Mouse (Mus musculus) neural tube, embryonic 14.5 days (tissue): ENCODE results near the gene Mex3a. TPM values are rescaled to one million over a fixed set of nuclear protein-coding genes. Genes with fewer than 3 reads are reported as not detected.

ENCODE experiments used
- ATAC-seq: fragments of 200-750 bp; cut with Nextera tagmentation; 2 replicates; pipeline ENCODE4 v1.8.0; 2017; ENCODE audit warnings: low read depth, mild to moderate bottlenecking, moderate TSS enrichment, moderate library complexity
- H3K27ac ChIP-seq: fragments of 300-500 bp; sonication (generic); 2 replicates; pipeline ENCODE4 v1.5.1; 2014; ENCODE audit warnings: low read depth, mild to moderate bottlenecking, control low read depth, low read length, moderate library complexity, mixed read lengths
- H3K27me3 ChIP-seq: fragments of 300-500 bp; sonication (generic); 2 replicates; pipeline ENCODE4 v1.6.1; 2014; ENCODE audit warnings: low read length; ENCODE audit not compliant: control insufficient read depth, insufficient read depth
- H3K36me3 ChIP-seq: fragments of 300-500 bp; sonication (generic); 2 replicates; pipeline ENCODE4 v1.6.1; 2014; ENCODE audit warnings: low read length, mixed read lengths; ENCODE audit not compliant: control insufficient read depth, insufficient read depth
- H3K4me1 ChIP-seq: fragments of 300-500 bp; sonication (generic); 2 replicates; pipeline ENCODE4 v1.6.1; 2014; ENCODE audit warnings: low read length; ENCODE audit not compliant: control insufficient read depth, insufficient read depth
- H3K4me2 ChIP-seq: fragments of 300-500 bp; sonication (generic); 2 replicates; pipeline ENCODE4 v1.6.1; 2014; ENCODE audit warnings: mild to moderate bottlenecking, low read depth, low read length, control low read depth
- H3K4me3 ChIP-seq: fragments of 300-500 bp; sonication (generic); 2 replicates; pipeline ENCODE4 v1.5.1; 2014; ENCODE audit warnings: low read depth, low read length, control low read depth, mixed read lengths
- H3K9ac ChIP-seq: fragments of 300-500 bp; sonication (generic); replicated peaks from 2 replicates; pipeline ENCODE4 v1.6.1; 2014; ENCODE audit warnings: low read depth, mild to moderate bottlenecking, control low read depth, low read length, mixed read lengths
- H3K9me3 ChIP-seq: fragments of 300-500 bp; sonication (generic); 2 replicates; pipeline ENCODE4 v1.6.1; 2016; ENCODE audit warnings: low read length; ENCODE audit not compliant: control insufficient read depth
- WGBS: fragments of 180-500 bp; shearing (Covaris S2); extraction: QIAGEN DNeasy Blood & Tissue Kit; methylation state at CpG from one replicate; pipeline ENCODE4 v1.1.7; 2014; 5-methylcytosine and 5-hydroxymethylcytosine counted together
- polyA plus RNA-seq: library from polyadenylated mRNA; unstranded; fragments of >200 nt; fragmentation: Nextera tagmentation; extraction: Ambion mirVana; gene quantifications from 2 replicates; pipeline ENCODE4 v1.2.1, GENCODE M21; 2014

The Mex3a gene
- polyA plus RNA-seq, 1 experiment from 2014 or later = 34.0 TPM

GRCm38 (mm10) chr3:88543651-88544410 is 11.6 kb downstream of the Mex3a start:
- H3K4me3 ChIP-seq = no peak overlapping the region
- H3K9me3 ChIP-seq = no peaks in the 10 kb centered on the region
- H3K36me3 ChIP-seq = peaks cover 12% of the 10 kb centered on the region; the same call in 1 of the 2 replicates
- WGBS = 72% methylated on average over 5 of the region's 5 CpGs
- no peaks in the 10 kb centered on the region for H3K27me3 ChIP-seq
- ATAC-seq = no peak
- H3K27ac ChIP-seq = no peak overlapping the region
- H3K4me2 ChIP-seq = no peak overlapping the region
- no peak overlapping the region for H3K9ac ChIP-seq
- peaks cover 4% of the 10 kb centered on the region; the same call in 1 of the 2 replicates for H3K4me1 ChIP-seq

GRCm38 (mm10) chr3:88544514-88544913 is 12.3 kb downstream of the Mex3a start:
- 0 out of 2 replicates have a peak, but pooled peaks cover under 1% of the 10 kb centered on the region for H3K4me1 ChIP-seq
- H3K27me3 ChIP-seq = no peaks in the 10 kb centered on the region
- H3K9me3 ChIP-seq = no peaks in the 10 kb centered on the region
- no peak overlapping the region for H3K9ac ChIP-seq
- 43% methylated on average over 5 of the region's 5 CpGs for WGBS
- H3K27ac ChIP-seq = no peak overlapping the region
- no peak overlapping the region for H3K4me3 ChIP-seq
- H3K36me3 ChIP-seq = peaks cover 9% of the 10 kb centered on the region; the same call in 1 of the 2 replicates
- H3K4me2 ChIP-seq = no peak overlapping the region
- no peak for ATAC-seq

- Histone ChIP-seq H3K9ac (no peak overlapping the region), H3K4me3 (no peak overlapping the region), H3K36me3 (peaks cover 6% of the 10 kb centered on the region; the same call in 1 of the 2 replicates), H3K4me2 (no peak overlapping the region), H3K4me1 (no peaks in the 10 kb centered on the region), H3K9me3 (no peaks in the 10 kb centered on the region), H3K27ac (no peak overlapping the region), H3K27me3 (no peaks in the 10 kb centered on the region)
- 67% methylated on average over 20 of the region's 20 CpGs for WGBS
- no peak for ATAC-seq
These were observed 12.9 kb downstream of the Mex3a start for GRCm38 (mm10) chr3:88544955-88545591.

- no peak for ATAC-seq
- WGBS = 75% methylated on average over 6 of the region's 6 CpGs
- Histone ChIP-seq H3K4me1 (peaks cover 9% of the 10 kb centered on the region; the same call in 1 of the 2 replicates), H3K36me3 (no peaks in the 10 kb centered on the region), H3K9me3 (no peaks in the 10 kb centered on the region), H3K4me3 (no peak overlapping the region), H3K27ac (no peak overlapping the region), H3K27me3 (no peaks in the 10 kb centered on the region), H3K4me2 (no peak overlapping the region), H3K9ac (no peak overlapping the region)
These were observed 14.7 kb downstream of the Mex3a start for GRCm38 (mm10) chr3:88546674-88547418.

GRCm38 (mm10) chr3:88548180-88548917 is 16.2 kb downstream of the Mex3a start, which contains the start of gene Rab25:
TSS of gene Rab25 (minus strand) at chr3:88548300.
- Histone ChIP-seq H3K9me3 (no peaks in the 10 kb centered on the region), H3K4me2 (no peak within 1 kb of the TSS), H3K36me3 (no peaks in the 10 kb centered on the region), H3K9ac (no peak within 1 kb of the TSS; the same call in 1 of the 2 replicates), H3K27ac (no peak within 1 kb of the TSS), H3K4me3 (no peak within 1 kb of the TSS), H3K4me1 (peaks cover 13% of the 10 kb centered on the region; the same call in 1 of the 2 replicates), H3K27me3 (no peaks in the 10 kb centered on the region)
- no peak for ATAC-seq
- WGBS = 49% methylated on average over 18 of the region's 18 CpGs

- 88% methylated on average over 4 of the region's 4 CpGs for WGBS
- no peak for ATAC-seq
- Histone ChIP-seq H3K9ac (no peak overlapping the region; the same call in 1 of the 2 replicates), H3K4me1 (peaks cover 25% of the 10 kb centered on the region), H3K36me3 (peaks cover 2% of the 10 kb centered on the region; the same call in 1 of the 2 replicates), H3K27me3 (no peaks in the 10 kb centered on the region), H3K4me2 (peak overlapping the region; percentile 86), H3K27ac (no peak overlapping the region), H3K9me3 (no peaks in the 10 kb centered on the region), H3K4me3 (no peak overlapping the region; the same call in 1 of the 2 replicates)
These were observed 19.4 kb downstream of the Mex3a start for GRCm38 (mm10) chr3:88551586-88551985.

- no peaks in the 10 kb centered on the region for H3K27me3 ChIP-seq
- H3K9me3 ChIP-seq = no peaks in the 10 kb centered on the region
- 24% methylated on average over 16 of the region's 16 CpGs for WGBS
- H3K4me3 ChIP-seq = peak overlapping the region; percentile 52
- H3K27ac ChIP-seq = peak overlapping the region; percentile 92
- peak overlapping the region; percentile 89 for H3K9ac ChIP-seq
- H3K36me3 ChIP-seq = peaks cover 7% of the 10 kb centered on the region; the same call in 1 of the 2 replicates
- peak overlapping the region; percentile 86 for H3K4me2 ChIP-seq
- ATAC-seq = no peak
- peaks cover 25% of the 10 kb centered on the region for H3K4me1 ChIP-seq
These were observed 20.0 kb downstream of the Mex3a start for GRCm38 (mm10) chr3:88552082-88552645.
